20 mouse cellular contexts compared by ENCODE assay signal in the genomic region with DNA sequence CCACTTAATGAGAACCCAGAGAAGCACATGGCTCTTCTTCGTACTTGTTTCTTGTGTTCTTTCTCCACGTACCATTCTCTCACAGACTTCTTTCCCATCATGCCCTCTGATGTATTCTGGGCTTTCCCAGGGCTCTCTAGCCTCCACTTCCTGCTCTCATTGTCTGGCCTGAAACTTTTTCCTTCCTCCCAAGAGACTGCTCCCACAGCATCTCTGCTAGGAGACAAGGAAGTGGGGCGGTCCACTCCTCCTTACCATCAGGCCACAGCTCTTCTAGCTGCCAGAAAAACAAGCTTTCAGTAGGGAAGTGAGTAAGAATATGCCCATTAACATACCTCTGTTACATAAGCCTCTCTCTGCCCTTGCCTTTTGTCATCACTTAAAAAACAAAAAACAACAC.
DNase-seq lines count a peak whose midpoint lies in the region; ATAC-seq lines count a peak whose summit lies in the region.
"Had no signal": no experiment of that assay in that cellular context is flagged by ENCODE, and none has a peak within 500 bp of the region (broad histone marks: within the 10 kb centered on the region; RNA-seq: fewer than 3 reads in every experiment).

No protein-coding gene starts in this region.

- no peak overlapping the region for H3K27ac ChIP-seq in kidney, embryonic 15.5 days
- H3K27ac ChIP-seq: embryonic facial prominence, embryonic 10.5 days; embryonic facial prominence, embryonic 12.5 days; forebrain, embryonic 13.5 days; forebrain, embryonic 15.5 days had no signal

- peak; percentile 95 for DNase-seq in heart, adult 11 months
- DNase-seq in heart, adult 8-10 months (ENCODE audit: low spot score) = no peak
- peak; percentile 7 to 23 for DNase-seq in heart, postnatal 10 days
- DNase-seq in heart, postnatal 14 days = no peak
- peak; percentile 10 for DNase-seq in kidney, postnatal 10 days
- DNase-seq in cerebellum, adult 8-10 months = no peak
- DNase-seq: adrenal gland, adult 2 months; adrenal gland, postnatal 10 days; adrenal gland, postnatal 25 days; cerebellum, adult 11 months; cerebellum, adult 18-20 months; cerebellum, adult 9-10 months; cerebellum, postnatal 10 days; cerebellum, postnatal 25 days had no signal

- no peaks in the 10 kb centered on the region for H3K4me1 ChIP-seq in kidney, embryonic 15.5 days
- H3K4me1 ChIP-seq: embryonic facial prominence, embryonic 10.5 days; embryonic facial prominence, embryonic 12.5 days; forebrain, embryonic 13.5 days; forebrain, embryonic 15.5 days had no signal

- H3K4me2 ChIP-seq in kidney, embryonic 15.5 days = no peak overlapping the region
- H3K4me2 ChIP-seq: embryonic facial prominence, embryonic 12.5 days; forebrain, embryonic 13.5 days; forebrain, embryonic 15.5 days had no signal

- H3K27me3 ChIP-seq in kidney, embryonic 15.5 days = no peaks in the 10 kb centered on the region
- H3K27me3 ChIP-seq: embryonic facial prominence, embryonic 12.5 days; forebrain, embryonic 13.5 days; forebrain, embryonic 15.5 days had no signal

- no peaks in the 10 kb centered on the region for H3K9me3 ChIP-seq in kidney, embryonic 15.5 days (replicated peaks)
- H3K9me3 ChIP-seq: embryonic facial prominence, embryonic 10.5 days; embryonic facial prominence, embryonic 12.5 days; forebrain, embryonic 13.5 days; forebrain, embryonic 15.5 days had no signal

- intact Hi-C loops in heart, postnatal 10 days (cut with DNase I) = no loop called here
- intact Hi-C loops in heart, postnatal 14 days (cut with DNase I) = no loop called here

- H3K36me3 ChIP-seq in kidney, embryonic 15.5 days = no peaks in the 10 kb centered on the region
- H3K36me3 ChIP-seq: embryonic facial prominence, embryonic 10.5 days; embryonic facial prominence, embryonic 12.5 days; forebrain, embryonic 15.5 days had no signal

- ATAC-seq in kidney, embryonic 15.5 days (replicated peaks; ENCODE audit: low FRiP score) = no peak
- peak; percentile 17; the same call in 1 of the 2 replicates for ATAC-seq in granulocyte monocyte progenitor cell, adult 5-6 weeks (replicated peaks; ENCODE audit: poor library complexity, severe bottlenecking)
- ATAC-seq: forebrain, embryonic 13.5 days; forebrain, embryonic 15.5 days had no signal

- no peak overlapping the region for H3K4me3 ChIP-seq in kidney, embryonic 15.5 days (replicated peaks)
- H3K4me3 ChIP-seq: embryonic facial prominence, embryonic 10.5 days; embryonic facial prominence, embryonic 12.5 days; forebrain, embryonic 13.5 days; forebrain, embryonic 15.5 days had no signal

- no peak overlapping the region for H3K9ac ChIP-seq in kidney, embryonic 15.5 days
- H3K9ac ChIP-seq: embryonic facial prominence, embryonic 12.5 days; forebrain, embryonic 13.5 days; forebrain, embryonic 15.5 days had no signal

- WGBS in kidney, embryonic 15.5 days = 84% methylated on average over 3 of the region's 3 CpGs

Comparison
In these comparisons a context has a peak if more than half of its experiments do, and no peak if none do; other contexts are left out.
1. DNase-seq: peak in heart, adult 11 months (single experiment), heart, postnatal 10 days (2 of 2) and kidney, postnatal 10 days (single experiment); none in heart, adult 8-10 months (single experiment), heart, postnatal 14 days (0 of 2) and cerebellum, adult 8-10 months (single experiment).